ENCODE assay signal across 8 mouse cellular contexts in the genomic region with DNA sequence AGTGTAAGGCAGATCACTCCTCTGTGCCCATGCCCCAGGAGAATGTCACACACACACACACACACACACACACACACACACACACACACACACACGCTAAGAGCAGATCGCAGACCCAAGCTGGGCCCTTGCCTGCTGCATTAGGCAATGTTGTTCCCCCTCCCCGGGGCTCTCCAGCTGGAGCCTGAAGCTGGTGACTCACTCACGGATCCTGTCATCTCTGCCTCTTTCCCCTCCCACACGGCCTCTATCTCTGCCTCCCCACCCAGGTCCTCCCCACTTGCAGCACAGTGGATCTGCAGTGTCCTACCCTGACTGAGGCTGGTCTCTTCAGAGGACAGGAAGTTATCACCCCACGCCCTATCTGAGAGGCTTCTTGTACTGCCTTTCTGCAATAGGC.
A peak's percentile ranks its signal among the peaks of the same experiment; 100 is the strongest.
DNase-seq lines count a peak whose midpoint lies in the region; ATAC-seq lines count a peak whose summit lies in the region.

No protein-coding gene starts in this region.

- no peaks in the 10 kb centered on the region for H3K36me3 ChIP-seq in heart, embryonic 11.5 days (ENCODE audit: control insufficient read depth, insufficient read depth, low read length)
- no peaks in the 10 kb centered on the region for H3K36me3 ChIP-seq in heart, embryonic 10.5 days
- H3K36me3 ChIP-seq in forebrain, embryonic 13.5 days (ENCODE audit: poor library complexity, severe bottlenecking), result no peaks in the 10 kb centered on the region

- H3K4me2 ChIP-seq in heart, embryonic 11.5 days, result no peak overlapping the region
- no peak overlapping the region for H3K4me2 ChIP-seq in forebrain, embryonic 13.5 days

- peak; percentile 96 for DNase-seq in heart, adult 11 months
- peak; percentile 37 to 48 for DNase-seq in adrenal gland, adult 18-20 months (ENCODE audit: low spot score in 2 of 2)
- DNase-seq in heart, embryonic 10.5 days (ENCODE audit: low spot score), result peak; percentile 81
- DNase-seq in left cerebral cortex, postnatal 10 days (ENCODE audit: extremely low spot score in 1 of 2, low spot score in 2 of 2), result peak; percentile 41 to 74
- peak; percentile 88 for DNase-seq in telencephalon, adult 2 months (ENCODE audit: low read depth, low spot score)
- DNase-seq in thymus, postnatal 10 days (ENCODE audit: low spot score in 2 of 2), result no peak

- H3K4me1 ChIP-seq in heart, embryonic 11.5 days (ENCODE audit: control insufficient read depth, insufficient read depth, low read length), result 0 out of 2 replicates have a peak, but pooled peaks cover 3% of the 10 kb centered on the region
- H3K4me1 ChIP-seq in heart, embryonic 10.5 days, result peaks cover 13% of the 10 kb centered on the region
- H3K4me1 ChIP-seq in forebrain, embryonic 13.5 days, result no peaks in the 10 kb centered on the region

- H3K9ac ChIP-seq in heart, embryonic 11.5 days (ENCODE audit: low read depth, low read length), result no peak overlapping the region
- no peak overlapping the region for H3K9ac ChIP-seq in forebrain, embryonic 13.5 days

- intact Hi-C loops in left cerebral cortex, postnatal 10 days (cut with DNase I), result no loop called here

- ATAC-seq in heart, embryonic 11.5 days (replicated peaks; ENCODE audit: insufficient number of reproducible peaks, low FRiP score, low TSS enrichment), result no peak
- no peak for ATAC-seq in forebrain, embryonic 13.5 days

- no peaks in the 10 kb centered on the region for H3K9me3 ChIP-seq in heart, embryonic 11.5 days (replicated peaks; ENCODE audit: control insufficient read depth, low read length)
- H3K9me3 ChIP-seq in heart, embryonic 10.5 days, result no peaks in the 10 kb centered on the region
- H3K9me3 ChIP-seq in forebrain, embryonic 13.5 days (replicated peaks), result no peaks in the 10 kb centered on the region

- H3K27ac ChIP-seq in heart, embryonic 11.5 days (ENCODE audit: low read depth, low read length), result no peak overlapping the region
- 0 out of 2 replicates have a peak overlapping the region, but pooled peaks have one; percentile 25 for H3K27ac ChIP-seq in heart, embryonic 10.5 days
- H3K27ac ChIP-seq in forebrain, embryonic 13.5 days, result no peak overlapping the region

- H3K4me3 ChIP-seq in heart, embryonic 11.5 days (ENCODE audit: low read depth, low read length), result no peak overlapping the region
- H3K4me3 ChIP-seq in heart, embryonic 10.5 days, result no peak overlapping the region
- H3K4me3 ChIP-seq in forebrain, embryonic 13.5 days, result no peak overlapping the region

- 28% methylated on average over 6 of the region's 6 CpGs for WGBS in heart, embryonic 11.5 days (ENCODE audit: insufficient replicate concordance)
- WGBS in heart, embryonic 10.5 days, result 36% methylated on average over 6 of the region's 6 CpGs
- WGBS in forebrain, embryonic 13.5 days, result 75% methylated on average over 6 of the region's 6 CpGs

- H3K27me3 ChIP-seq in heart, embryonic 11.5 days (ENCODE audit: control insufficient read depth, insufficient read depth, low read length), result no peaks in the 10 kb centered on the region
- H3K27me3 ChIP-seq in heart, embryonic 10.5 days (ENCODE audit: insufficient read depth, poor library complexity, severe bottlenecking), result peaks cover 5% of the 10 kb centered on the region; the same call in 1 of the 2 replicates
- H3K27me3 ChIP-seq in forebrain, embryonic 13.5 days, result no peaks in the 10 kb centered on the region

Comparison
In these comparisons a context has a peak if more than half of its experiments do, and no peak if none do; other contexts are left out.
1. DNase-seq: peak in heart, adult 11 months (single experiment), adrenal gland, adult 18-20 months (2 of 2), heart, embryonic 10.5 days (single experiment), left cerebral cortex, postnatal 10 days (2 of 2) and telencephalon, adult 2 months (single experiment); none in thymus, postnatal 10 days (0 of 2).